In genomic region chr16:31422000-31422399, GRCm38 (mm10) we compare ENCODE assay signal across 9 mouse cellular contexts. TPM values are rescaled to one million over a fixed set of nuclear protein-coding genes. Genes with fewer than 3 reads are reported as not detected.
DNase-seq lines count a peak whose midpoint lies in the region; ATAC-seq and TF ChIP-seq lines count a peak whose summit lies in the region.
"Had no signal": no experiment of that assay in that cellular context is flagged by ENCODE, and none has a peak within 500 bp of the region (broad histone marks: within the 10 kb centered on the region; RNA-seq: fewer than 3 reads in every experiment).

Gene Bdh1, plus strand, starts transcription at chr16:31422280.

- no peaks in the 10 kb centered on the region for H3K9me3 ChIP-seq in CH12.LX (replicated peaks; ENCODE audit: low read length)
- H3K9me3 ChIP-seq in forebrain, embryonic 16.5 days (ENCODE audit: control insufficient read depth, low read length), result no peaks in the 10 kb centered on the region
- no peaks in the 10 kb centered on the region for H3K9me3 ChIP-seq in limb, embryonic 10.5 days (replicated peaks)
- no peaks in the 10 kb centered on the region for H3K9me3 ChIP-seq in stomach, embryonic 15.5 days
- H3K9me3 ChIP-seq: heart, embryonic 15.5 days had no signal

- H3K27ac ChIP-seq in CH12.LX (ENCODE audit: insufficient read depth, low read depth), result no peak within 1 kb of the TSS
- H3K27ac ChIP-seq in forebrain, embryonic 16.5 days (ENCODE audit: low read length), result no peak within 1 kb of the TSS
- H3K27ac ChIP-seq in limb, embryonic 10.5 days, result no peak within 1 kb of the TSS
- H3K27ac ChIP-seq in stomach, embryonic 15.5 days, result no peak within 1 kb of the TSS
- H3K27ac ChIP-seq: heart, embryonic 15.5 days had no signal

- no peak within 1 kb of the TSS for H3K9ac ChIP-seq in CH12.LX (ENCODE audit: insufficient read depth, low read depth)
- no peak within 1 kb of the TSS for H3K9ac ChIP-seq in forebrain, embryonic 16.5 days (replicated peaks; ENCODE audit: low read depth, low read length)
- no peak within 1 kb of the TSS for H3K9ac ChIP-seq in stomach, embryonic 15.5 days
- H3K9ac ChIP-seq: heart, embryonic 15.5 days had no signal

- TF ChIP-seq RAD21 in CH12.LX (IDR thresholded peaks at IDR 0.05; ENCODE audit: low read depth, low read length), result no peak

- no peak for DNase-seq in gastrocnemius, adult 8-10 months (ENCODE audit: low spot score in 2 of 2)
- DNase-seq in gastrocnemius, postnatal 4 days (ENCODE audit: low spot score in 2 of 2), result no peak
- DNase-seq in CH12.LX (ENCODE audit: extremely low read depth), result no peak
- DNase-seq in limb, embryonic 10.5 days (ENCODE audit: low spot score), result no peak
- no peak for DNase-seq in lung, postnatal 25 days (ENCODE audit: low spot score)
- DNase-seq in testis, postnatal 14 days (ENCODE audit: low spot score), result no peak

- no peaks in the 10 kb centered on the region for H3K27me3 ChIP-seq in CH12.LX (replicated peaks)
- 0 out of 2 replicates have a peak, but pooled peaks cover 3% of the 10 kb centered on the region for H3K27me3 ChIP-seq in forebrain, embryonic 16.5 days (replicated peaks; ENCODE audit: control insufficient read depth, insufficient read depth, low read length)
- H3K27me3 ChIP-seq in limb, embryonic 10.5 days (ENCODE audit: low read depth, poor library complexity, severe bottlenecking), result peaks cover 12% of the 10 kb centered on the region
- no peaks in the 10 kb centered on the region for H3K27me3 ChIP-seq in stomach, embryonic 15.5 days (replicated peaks)

- peaks cover 0 to 20% of the 10 kb centered on the region in 2 experiments for H3K36me3 ChIP-seq in CH12.LX (replicated peaks in 1 of 2; ENCODE audit: control insufficient read depth in 1 of 2, insufficient read depth in 1 of 2, low read length in 1 of 2)
- H3K36me3 ChIP-seq in forebrain, embryonic 16.5 days (ENCODE audit: control insufficient read depth, insufficient read depth), result no peaks in the 10 kb centered on the region
- H3K36me3 ChIP-seq in limb, embryonic 10.5 days, result no peaks in the 10 kb centered on the region
- H3K36me3 ChIP-seq in stomach, embryonic 15.5 days, result no peaks in the 10 kb centered on the region
- H3K36me3 ChIP-seq: heart, embryonic 15.5 days had no signal

- TF ChIP-seq POLR2A in CH12.LX (IDR thresholded peaks at IDR 0.05; ENCODE audit: low read depth, low read length), result no peak

- 70% methylated on average over 9 of the region's 9 CpGs for WGBS in forebrain, embryonic 16.5 days
- WGBS in limb, embryonic 10.5 days, result 80% methylated on average over 9 of the region's 9 CpGs
- 54% methylated on average over 9 of the region's 9 CpGs for WGBS in stomach, embryonic 15.5 days

- no peak for TF ChIP-seq EP300 in CH12.LX (IDR thresholded peaks at IDR 0.05; ENCODE audit: low read length)

- ATAC-seq in forebrain, embryonic 16.5 days, result no peak
- ATAC-seq in stomach, embryonic 15.5 days (ENCODE audit: insufficient read depth, low FRiP score, low read depth), result no peak

- no peaks in the 10 kb centered on the region for H3K79me2 ChIP-seq in CH12.LX (replicated peaks; ENCODE audit: control insufficient read depth, extremely low read depth, insufficient read depth, poor library complexity, severe bottlenecking)

- H3K4me3 ChIP-seq in CH12.LX (replicated peaks in 1 of 3; ENCODE audit: low read depth in 2 of 3, low read length in 2 of 3, poor library complexity in 1 of 3), result no peak within 1 kb of the TSS
- H3K4me3 ChIP-seq in forebrain, embryonic 16.5 days (replicated peaks; ENCODE audit: low read length), result no peak within 1 kb of the TSS
- H3K4me3 ChIP-seq in limb, embryonic 10.5 days, result no peak within 1 kb of the TSS
- no peak within 1 kb of the TSS for H3K4me3 ChIP-seq in stomach, embryonic 15.5 days (replicated peaks)
- H3K4me3 ChIP-seq: heart, embryonic 15.5 days had no signal

- H3K4me2 ChIP-seq in CH12.LX (ENCODE audit: insufficient read depth, low read depth, poor library complexity, severe bottlenecking), result no peak within 1 kb of the TSS
- H3K4me2 ChIP-seq in forebrain, embryonic 16.5 days (ENCODE audit: low read length), result no peak within 1 kb of the TSS
- no peak within 1 kb of the TSS for H3K4me2 ChIP-seq in stomach, embryonic 15.5 days
- H3K4me2 ChIP-seq: heart, embryonic 15.5 days had no signal

- in situ Hi-C loops in CH12.LX (cut with MboI; ENCODE audit: low pct_ligation_motif_present, low pct_unique_long_range_greater_than_20kb, low sequenced_read_pairs), result loop anchor here (10.0 kb wide), 1 partner anchor 137 kb away; no protein-coding TSS in a partner anchor

- TF ChIP-seq CTCF in CH12.LX (conservative IDR thresholded peaks at IDR 0.05 in 1 of 2, IDR thresholded peaks at IDR 0.05 in 1 of 2; ENCODE audit: low read depth in 2 of 2, low read length in 2 of 2), result no peak

- dilution Hi-C loops in CH12.LX (cut with MboI; ENCODE audit: extremely low pct_ligation_motif_present, extremely low pct_unique_long_range_greater_than_20kb, low sequenced_read_pairs), result no loop called here

- peaks cover 12 to 27% of the 10 kb centered on the region in 2 experiments for H3K4me1 ChIP-seq in CH12.LX (ENCODE audit: control insufficient read depth in 1 of 2, insufficient read depth in 2 of 2)
- H3K4me1 ChIP-seq in forebrain, embryonic 16.5 days (replicated peaks; ENCODE audit: control insufficient read depth, insufficient read depth, low read length), result no peaks in the 10 kb centered on the region
- no peaks in the 10 kb centered on the region for H3K4me1 ChIP-seq in limb, embryonic 10.5 days
- no peaks in the 10 kb centered on the region for H3K4me1 ChIP-seq in stomach, embryonic 15.5 days
- H3K4me1 ChIP-seq: heart, embryonic 15.5 days had no signal

TF ChIP-seq in CH12.LX, 34 proteins besides CTCF, POLR2A, EP300 and RAD21:
- TF ChIP-seq MEF2A (IDR thresholded peaks at IDR 0.05; ENCODE audit: borderline replicate concordance, low read depth, low read length), result no peak
- no peak for TF ChIP-seq MAFK (IDR thresholded peaks at IDR 0.05; ENCODE audit: insufficient replicate concordance, low read length)
- no peak for TF ChIP-seq SMC3 (IDR thresholded peaks at IDR 0.05; ENCODE audit: low read depth, low read length)
- TF ChIP-seq ZNF384 (IDR thresholded peaks at IDR 0.05; ENCODE audit: low read depth, low read length), result no peak
- TF ChIP-seq PAX5 (IDR thresholded peaks at IDR 0.05; ENCODE audit: low read length), result no peak
- TF ChIP-seq MYC (IDR thresholded peaks at IDR 0.05; ENCODE audit: low read depth, low read length), result no peak
- TF ChIP-seq RCOR1 (conservative IDR thresholded peaks at IDR 0.05; ENCODE audit: low read depth, low read length), result no peak
- no peak for TF ChIP-seq USF1 (IDR thresholded peaks at IDR 0.05; ENCODE audit: low read depth, low read length)
- TF ChIP-seq NRF1 (IDR thresholded peaks at IDR 0.05; ENCODE audit: low read depth, low read length), result no peak
- no peak for TF ChIP-seq JUN (IDR thresholded peaks at IDR 0.05; ENCODE audit: insufficient read depth, low read depth, low read length)
- TF ChIP-seq CHD1 (IDR thresholded peaks at IDR 0.05; ENCODE audit: low read depth, low read length), result no peak
- TF ChIP-seq POLR2AphosphoS2 (IDR thresholded peaks at IDR 0.05; ENCODE audit: low read depth, low read length), result no peak
- no peak for TF ChIP-seq USF2 (conservative IDR thresholded peaks at IDR 0.05; ENCODE audit: low read depth, low read length)
- no peak for TF ChIP-seq ELF1 (IDR thresholded peaks at IDR 0.05; ENCODE audit: low read depth, low read length)
- TF ChIP-seq JUND (conservative IDR thresholded peaks at IDR 0.05; ENCODE audit: low read depth, low read length), result no peak
- no peak for TF ChIP-seq SIN3A (IDR thresholded peaks at IDR 0.05; ENCODE audit: low read length)
- TF ChIP-seq ZKSCAN1 (IDR thresholded peaks at IDR 0.05; ENCODE audit: borderline replicate concordance, low read depth, low read length), result no peak
- no peak for TF ChIP-seq HCFC1 (IDR thresholded peaks at IDR 0.05; ENCODE audit: low read depth, low read length)
- no peak for TF ChIP-seq MAZ (IDR thresholded peaks at IDR 0.05; ENCODE audit: low read depth, low read length)

RNA-seq across cellular contexts. Expression of gene Bdh1, which starts in this region (rescaled TPM):
- total RNA-seq in gastrocnemius, adult 8-10 months (2022), result 10 to 100 TPM; 59.5 to 93.6 (median 76.7) TPM
- total RNA-seq in gastrocnemius, postnatal 4 days (2021), result 1 to 10 TPM; 1.8 to 2.9 TPM
- 37.9 and 44.4 TPM in 2 replicates for total RNA-seq in CH12.LX (2012; rRNA removed)
- 48.9 and 54.3 TPM in 2 replicates for total RNA-seq in CH12.LX (2014; rRNA removed)
- polyA plus RNA-seq in CH12.LX (2012; ENCODE audit: insufficient read length, low read depth), result 110 and 117 TPM in 2 replicates
- polyA plus RNA-seq in forebrain, embryonic 16.5 days (2015; fragmentation: Nextera tagmentation; extraction: Ambion mirVana), result 152 and 155 TPM in 2 replicates
- polyA plus RNA-seq in limb, embryonic 10.5 days (2016; fragmentation: Nextera tagmentation; extraction: Ambion mirVana), result 9.5 and 11.4 TPM in 2 replicates
- polyA plus RNA-seq in stomach, embryonic 15.5 days (2015; fragmentation: Nextera tagmentation; extraction: Ambion mirVana), result 62.6 and 85.6 TPM in 2 replicates

Comparison
In these comparisons a context has a peak if more than half of its experiments do, and no peak if none do; other contexts are left out.
1. RNA of gene Bdh1 (total RNA-seq): 59.5 to 93.6 TPM in gastrocnemius, adult 8-10 months and 37.9 to 54.3 TPM in CH12.LX; 1.8 to 2.9 TPM in gastrocnemius, postnatal 4 days; every median in the first group is over 4 times any median in the second.